In the genomic region with DNA sequence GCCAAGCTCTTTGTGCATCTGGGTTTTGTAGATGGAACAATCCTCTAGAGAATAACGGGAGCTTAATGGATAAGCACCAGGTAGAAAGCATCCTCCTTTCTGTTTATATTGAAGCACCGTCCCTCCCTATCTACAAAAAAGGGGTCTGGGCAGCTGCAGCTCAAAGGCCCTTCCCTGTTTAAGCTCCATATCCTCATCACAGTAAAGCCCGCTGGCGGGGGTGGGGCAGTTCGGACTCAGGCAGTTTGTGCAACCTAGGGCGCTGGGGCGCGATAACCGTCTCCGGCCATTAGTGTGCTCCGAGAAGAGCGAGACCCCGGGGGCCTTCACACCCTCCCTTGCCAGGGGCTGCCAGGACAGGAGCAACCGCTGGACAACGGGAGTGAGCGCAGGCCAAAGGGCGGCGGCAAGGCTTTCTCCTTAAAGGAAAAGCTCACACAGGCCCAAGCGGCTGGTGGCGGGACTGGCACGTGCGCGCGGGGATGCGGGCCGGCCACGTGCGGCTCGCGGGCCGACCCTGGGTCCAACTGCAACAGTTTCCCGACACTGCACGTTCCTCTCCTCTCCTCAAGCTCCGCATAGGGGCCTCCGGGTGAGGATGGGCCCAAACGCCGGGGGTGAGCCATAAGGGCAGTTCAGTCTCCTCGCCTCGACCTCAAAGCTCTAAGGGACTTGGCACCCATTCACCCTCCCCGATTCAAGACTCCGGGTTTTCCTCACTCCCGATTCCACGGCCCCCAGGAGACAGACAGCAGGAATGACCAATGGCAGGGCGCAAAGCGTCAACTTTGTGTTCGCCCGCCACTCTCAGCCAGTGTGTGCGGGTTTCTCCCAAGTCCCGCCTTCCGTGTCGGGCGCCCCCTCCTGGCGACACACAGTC, we compare ENCODE assay signal across 8 mouse cellular contexts. TPM values are rescaled to one million over a fixed set of nuclear protein-coding genes. Genes with fewer than 3 reads are reported as not detected.
DNase-seq lines count a peak whose midpoint lies in the region; ATAC-seq lines count a peak whose summit lies in the region.

No protein-coding gene starts in this region.

- no peaks in the 10 kb centered on the region for H3K27me3 ChIP-seq in hindbrain, embryonic 11.5 days (ENCODE audit: control insufficient read depth, insufficient read depth, low read length)

- H3K9me3 ChIP-seq in hindbrain, embryonic 11.5 days (ENCODE audit: control insufficient read depth, low read length) = no peaks in the 10 kb centered on the region

- DNase-seq in Muller cell, postnatal 12 days (ENCODE audit: inconsistent ontology term) = peak; percentile 98
- DNase-seq in cerebellum, adult 9-11 months = peak; percentile 100
- peak; percentile 98 to 100 for DNase-seq in frontal cortex, adult 2 months (ENCODE audit: extremely low spot score in 1 of 2, low spot score in 1 of 2)
- DNase-seq in hindbrain, embryonic 11.5 days (ENCODE audit: low spot score) = peak; percentile 100
- DNase-seq in layer of hippocampus, postnatal 10 days (ENCODE audit: low spot score in 2 of 2) = peak; percentile 100
- peak; percentile 100 for DNase-seq in lung, postnatal 10 days
- peak; percentile 100 for DNase-seq in retina, adult 2 months (ENCODE audit: low read depth, low spot score)
- DNase-seq in thymus, postnatal 36 days = peak; percentile 99

- peak overlapping the region; percentile 100 for H3K4me3 ChIP-seq in hindbrain, embryonic 11.5 days (ENCODE audit: low read depth, low read length)

- ATAC-seq in hindbrain, embryonic 11.5 days (ENCODE audit: low FRiP score) = peak; percentile 75

- peak overlapping the region; percentile 95 for H3K9ac ChIP-seq in hindbrain, embryonic 11.5 days (ENCODE audit: low read depth, low read length)

- H3K27ac ChIP-seq in hindbrain, embryonic 11.5 days (ENCODE audit: low read depth, low read length) = peak overlapping the region; percentile 100

- H3K4me2 ChIP-seq in hindbrain, embryonic 11.5 days (replicated peaks; ENCODE audit: low read depth, low read length) = peak overlapping the region; percentile 96

- H3K36me3 ChIP-seq in hindbrain, embryonic 11.5 days (ENCODE audit: control insufficient read depth, insufficient read depth, low read length) = peaks cover 6% of the 10 kb centered on the region; the same call in 1 of the 2 replicates

- WGBS in hindbrain, embryonic 11.5 days = 2% methylated on average over 52 of the region's 53 CpGs

- peaks cover 7% of the 10 kb centered on the region for H3K4me1 ChIP-seq in hindbrain, embryonic 11.5 days (replicated peaks; ENCODE audit: control insufficient read depth, insufficient read depth, low read length)

RNA-seq across cellular contexts. Expression of gene Ptma, which starts 1.7 kb away (rescaled TPM):
- 707 and 751 TPM in 2 replicates for polyA plus RNA-seq in frontal cortex, adult 2 months (2012; rRNA removed)
- 3,351 and 3,402 TPM in 2 replicates for polyA plus RNA-seq in hindbrain, embryonic 11.5 days (2014; fragmentation: Nextera tagmentation; extraction: Ambion mirVana)
- total RNA-seq in layer of hippocampus, postnatal 10 days (2021) = 100 to 1,000 TPM; 617 to 662 TPM

RNA-seq across cellular contexts. Expression of gene Pde6d, which starts 57.6 kb away (rescaled TPM):
- polyA plus RNA-seq in frontal cortex, adult 2 months (2012; rRNA removed) = 66.1 and 72.3 TPM in 2 replicates
- 91.9 and 96.0 TPM in 2 replicates for polyA plus RNA-seq in hindbrain, embryonic 11.5 days (2014; fragmentation: Nextera tagmentation; extraction: Ambion mirVana)
- 10 to 100 TPM; 64.9 to 73.8 TPM for total RNA-seq in layer of hippocampus, postnatal 10 days (2021)

RNA-seq across cellular contexts. Expression of gene Cops7b, which starts 57.8 kb away (rescaled TPM):
- 34.7 and 39.7 TPM in 2 replicates for polyA plus RNA-seq in frontal cortex, adult 2 months (2012; rRNA removed)
- polyA plus RNA-seq in hindbrain, embryonic 11.5 days (2014; fragmentation: Nextera tagmentation; extraction: Ambion mirVana) = 49.7 and 63.7 TPM in 2 replicates
- 10 to 100 TPM; 26.5 to 27.1 TPM for total RNA-seq in layer of hippocampus, postnatal 10 days (2021)

Comparison
In these comparisons a context has a peak if more than half of its experiments do, and no peak if none do; other contexts are left out.
1. Peak in every context shown above with its lines: DNase-seq, ATAC-seq, H3K4me3 ChIP-seq and H3K27ac ChIP-seq.